Mouse (Mus musculus) testis, adult 2 months (tissue): ENCODE data around the gene Cntnap2.
"Not testable (repeated sequence)": the region's sequence is repeated elsewhere in the genome, so short reads cannot be mapped to it uniquely, and the experiment has no call there.

Source experiments
- CTCF ChIP-seq: fragments of 200-500 bp; IDR thresholded peaks from 2 replicates; pipeline ENCODE4 v1.5.1; 2012; ENCODE audit warnings: low read depth, mild to moderate bottlenecking, inconsistent platforms, low read length, moderate library complexity; ENCODE audit not compliant: control insufficient read depth, insufficient read depth, insufficient replicate concordance
- POLR2A ChIP-seq: fragments of 200-500 bp; IDR thresholded peaks from 2 replicates; pipeline ENCODE4 v1.6.1; 2012; ENCODE audit warnings: low read depth, mild to moderate bottlenecking, inconsistent platforms, low read length, moderate library complexity; ENCODE audit not compliant: control insufficient read depth

GRCm38 (mm10) chr6:47225391-47225790 lies 2166.2 kb downstream of the Cntnap2 start:
- not testable (repeated sequence) for TF ChIP-seq CTCF, POLR2A
